Mouse (Mus musculus) telencephalon, adult 2 months (tissue): ENCODE data around the gene Acsm5.

Source experiments
- DNase-seq: peaks from one replicate; pipeline ENCODE4 v3.0.0-alpha.2; 2011; ENCODE audit warnings: low read depth, low spot score

The Acsm5 gene

GRCm38 (mm10) chr7:119519163-119519562 is at the start of gene Acsm5:
Acsm5 (plus strand) TSS chr7:119519463.
- no peak for DNase-seq

- DNase-seq, result no peak
Measured at GRCm38 (mm10) chr7:119476500-119477389, 42.5 kb upstream of the Acsm5 start.

GRCm38 (mm10) chr7:119479256-119479655 is 40.0 kb upstream of the Acsm5 start, which contains the start of gene Umod:
Umod (minus strand) TSS chr7:119479282.
- DNase-seq, result no peak

- no peak for DNase-seq
Measured at GRCm38 (mm10) chr7:119484154-119484553, 35.1 kb upstream of the Acsm5 start.

- peak; percentile 36 for DNase-seq
Measured at GRCm38 (mm10) chr7:119486683-119487082, 32.6 kb upstream of the Acsm5 start.

GRCm38 (mm10) chr7:119490041-119490780 is 29.1 kb upstream of the Acsm5 start:
- DNase-seq, result peak; percentile 21

GRCm38 (mm10) chr7:119511143-119511542 is 8.1 kb upstream of the Acsm5 start:
- no peak for DNase-seq

- peak; percentile 43 for DNase-seq
Measured at GRCm38 (mm10) chr7:119513056-119513455, 6.2 kb upstream of the Acsm5 start.

GRCm38 (mm10) chr7:119515492-119516271 is 3.6 kb upstream of the Acsm5 start:
- no peak for DNase-seq

GRCm38 (mm10) chr7:119516272-119516558 is 3.0 kb upstream of the Acsm5 start:
- DNase-seq, result no peak

GRCm38 (mm10) chr7:119519654-119520053 is 391 bp downstream of the Acsm5 start:
- peak; percentile 8 for DNase-seq

GRCm38 (mm10) chr7:119521816-119522215 is 2.6 kb downstream of the Acsm5 start:
- no peak for DNase-seq

- no peak for DNase-seq
Measured at GRCm38 (mm10) chr7:119522385-119522784, 3.1 kb downstream of the Acsm5 start.

- no peak for DNase-seq
Measured at GRCm38 (mm10) chr7:119523389-119523788, 4.1 kb downstream of the Acsm5 start, which contains the start of gene Pdilt. Pdilt (minus strand) TSS chr7:119523489.

- no peak for DNase-seq
Measured at GRCm38 (mm10) chr7:119525881-119526281, 6.6 kb downstream of the Acsm5 start.

- DNase-seq, result no peak
Measured at GRCm38 (mm10) chr7:119526486-119526885, 7.2 kb downstream of the Acsm5 start.

- DNase-seq, result no peak
Measured at GRCm38 (mm10) chr7:119527135-119527534, 7.9 kb downstream of the Acsm5 start.

- no peak for DNase-seq
Measured at GRCm38 (mm10) chr7:119527548-119527947, 8.3 kb downstream of the Acsm5 start.

- no peak for DNase-seq
Measured at GRCm38 (mm10) chr7:119528617-119529016, 9.4 kb downstream of the Acsm5 start.

- DNase-seq, result no peak
Measured at GRCm38 (mm10) chr7:119532924-119533323, 13.7 kb downstream of the Acsm5 start.

GRCm38 (mm10) chr7:119534389-119534788 is 15.1 kb downstream of the Acsm5 start:
- no peak for DNase-seq

GRCm38 (mm10) chr7:119542445-119542844 is 23.2 kb downstream of the Acsm5 start:
- DNase-seq, result no peak
